In genomic region chr5:33220350-33221044, GRCm38 (mm10) we compare ENCODE assay signal across 9 mouse cellular contexts. TPM values are rescaled to one million over a fixed set of nuclear protein-coding genes. Genes with fewer than 3 reads are reported as not detected.
DNase-seq lines count a peak whose midpoint lies in the region; ATAC-seq and TF ChIP-seq lines count a peak whose summit lies in the region.
"Had no signal": no experiment of that assay in that cellular context is flagged by ENCODE, and none has a peak within 500 bp of the region (broad histone marks: within the 10 kb centered on the region; RNA-seq: fewer than 3 reads in every experiment).

No protein-coding gene starts in this region.

- no peaks in the 10 kb centered on the region for H3K27me3 ChIP-seq in midbrain, postnatal 0 days (ENCODE audit: insufficient read depth, low read length)
- no peaks in the 10 kb centered on the region for H3K27me3 ChIP-seq in midbrain, embryonic 15.5 days (replicated peaks)
- no peaks in the 10 kb centered on the region for H3K27me3 ChIP-seq in forebrain, embryonic 14.5 days (replicated peaks; ENCODE audit: control insufficient read depth, insufficient read depth, low read length)

- no peak overlapping the region for H3K9ac ChIP-seq in midbrain, postnatal 0 days (replicated peaks; ENCODE audit: low read length, poor library complexity, severe bottlenecking)
- H3K9ac ChIP-seq in midbrain, embryonic 15.5 days = no peak overlapping the region
- H3K9ac ChIP-seq in forebrain, embryonic 14.5 days (ENCODE audit: low read length) = no peak overlapping the region

- no peak for TF ChIP-seq CTCF in gastrocnemius, adult 2 months (IDR thresholded peaks at IDR 0.05)
- TF ChIP-seq CTCF in midbrain, postnatal 0 days (IDR thresholded peaks at IDR 0.05) = no peak

- H3K4me2 ChIP-seq in midbrain, postnatal 0 days (ENCODE audit: low read depth, low read length, poor library complexity, severe bottlenecking) = no peak overlapping the region
- no peak overlapping the region for H3K4me2 ChIP-seq in midbrain, embryonic 15.5 days
- H3K4me2 ChIP-seq in forebrain, embryonic 14.5 days (ENCODE audit: low read length) = no peak overlapping the region

- peak; percentile 78 for DNase-seq in gastrocnemius, adult 2 months
- no peak for DNase-seq in gastrocnemius, postnatal 36 days
- DNase-seq in midbrain, postnatal 0 days (ENCODE audit: low spot score) = peak; percentile 77
- peak; percentile 54 to 64 for DNase-seq in left cerebral cortex, postnatal 36 days (ENCODE audit: low spot score in 2 of 2)
- DNase-seq in telencephalon, adult 2 months (ENCODE audit: low read depth, low spot score) = peak; percentile 74
- DNase-seq in forebrain, embryonic 14.5 days (ENCODE audit: low spot score) = no peak

- no peaks in the 10 kb centered on the region for H3K36me3 ChIP-seq in midbrain, postnatal 0 days (ENCODE audit: insufficient read depth, low read length)
- H3K36me3 ChIP-seq in midbrain, embryonic 15.5 days (replicated peaks) = no peaks in the 10 kb centered on the region
- no peaks in the 10 kb centered on the region for H3K36me3 ChIP-seq in forebrain, embryonic 14.5 days (ENCODE audit: control insufficient read depth, insufficient read depth, low read length)

- no peaks in the 10 kb centered on the region for H3K4me1 ChIP-seq in midbrain, postnatal 0 days (ENCODE audit: insufficient read depth, low read length)
- no peaks in the 10 kb centered on the region for H3K4me1 ChIP-seq in midbrain, embryonic 15.5 days
- H3K4me1 ChIP-seq in forebrain, embryonic 14.5 days (ENCODE audit: control insufficient read depth, insufficient read depth, low read length) = no peaks in the 10 kb centered on the region

- no peak for ATAC-seq in midbrain, postnatal 0 days (ENCODE audit: low FRiP score)
- no peak for ATAC-seq in midbrain, embryonic 15.5 days (replicated peaks)
- no peak for ATAC-seq in CD4-positive, CD25-positive, alpha-beta regulatory T cell, adult 4 months
- no peak for ATAC-seq in forebrain, embryonic 14.5 days
- ATAC-seq: inflammation-experienced regulatory T-cells, adult 6 months had no signal

- peak overlapping the region; percentile 84 for H3K27ac ChIP-seq in gastrocnemius, adult 2 months
- H3K27ac ChIP-seq in midbrain, postnatal 0 days (ENCODE audit: low read depth, low read length) = no peak overlapping the region
- H3K27ac ChIP-seq in midbrain, embryonic 15.5 days = no peak overlapping the region
- H3K27ac ChIP-seq in forebrain, embryonic 14.5 days (ENCODE audit: low read depth, low read length) = no peak overlapping the region

- intact Hi-C loops in gastrocnemius, adult 2 months (cut with DNase I) = loop anchor here (5.0 kb wide), 1 partner anchor 47 kb away; no protein-coding TSS in a partner anchor
- intact Hi-C loops in gastrocnemius, postnatal 36 days (cut with DNase I) = no loop called here
- intact Hi-C loops in left cerebral cortex, postnatal 36 days (cut with DNase I) = no loop called here

- no peaks in the 10 kb centered on the region for H3K9me3 ChIP-seq in midbrain, postnatal 0 days (ENCODE audit: low read length)
- H3K9me3 ChIP-seq in midbrain, embryonic 15.5 days = no peaks in the 10 kb centered on the region
- H3K9me3 ChIP-seq in forebrain, embryonic 14.5 days (replicated peaks; ENCODE audit: control insufficient read depth, low read length) = no peaks in the 10 kb centered on the region

- H3K4me3 ChIP-seq in gastrocnemius, adult 2 months = peak overlapping the region; percentile 46
- no peak overlapping the region for H3K4me3 ChIP-seq in midbrain, postnatal 0 days (ENCODE audit: low read depth, low read length)
- H3K4me3 ChIP-seq in midbrain, embryonic 15.5 days = no peak overlapping the region
- H3K4me3 ChIP-seq in forebrain, embryonic 14.5 days (ENCODE audit: low read depth, low read length) = no peak overlapping the region

- 76% methylated on average over 10 of the region's 10 CpGs for WGBS in midbrain, postnatal 0 days
- 78% methylated on average over 10 of the region's 10 CpGs for WGBS in midbrain, embryonic 15.5 days
- WGBS in forebrain, embryonic 14.5 days = 80% methylated on average over 10 of the region's 10 CpGs

RNA-seq across cellular contexts. Expression of gene Spon2, which starts 2.2 kb away (rescaled TPM):
- 1 to 10 TPM; 1.4 to 5.4 TPM for total RNA-seq in gastrocnemius, adult 2 months (2021)
- total RNA-seq in gastrocnemius, postnatal 36 days (2021) = 1 to 10 TPM; 1.2 to 2.0 TPM
- 4.4 and 5.1 TPM in 2 replicates for total RNA-seq in midbrain, postnatal 0 days (2014; rRNA removed)
- polyA plus RNA-seq in midbrain, postnatal 0 days (2015; fragmentation: Nextera tagmentation; extraction: Ambion mirVana) = 2.3 and 2.7 TPM in 2 replicates
- 4.1 and 5.2 TPM in 2 replicates for polyA plus RNA-seq in midbrain, embryonic 15.5 days (2015; fragmentation: Nextera tagmentation; extraction: Ambion mirVana)
- total RNA-seq in left cerebral cortex, postnatal 36 days (2021) = under 1 TPM in 1 of 2 experiments, not detected in 1; 0.18 TPM
- polyA plus RNA-seq in CD4-positive, CD25-positive, alpha-beta regulatory T cell, adult 4 months (2017; shearing (Covaris generic)) = not detected
- polyA plus RNA-seq in forebrain, embryonic 14.5 days (2014; fragmentation: Nextera tagmentation; extraction: Ambion mirVana) = 2.4 TPM in 2 replicates
- polyA plus RNA-seq: inflammation-experienced regulatory T-cells, adult 6 months had no signal

RNA-seq across cellular contexts. Expression of gene Ctbp1, which starts 54.3 kb away (rescaled TPM):
- 100 to 1,000 TPM; 223 to 241 TPM for total RNA-seq in gastrocnemius, adult 2 months (2021)
- 100 to 1,000 TPM; 202 to 219 TPM for total RNA-seq in gastrocnemius, postnatal 36 days (2021)
- total RNA-seq in midbrain, postnatal 0 days (2014; rRNA removed) = 415 and 418 TPM in 2 replicates
- 364 and 377 TPM in 2 replicates for polyA plus RNA-seq in midbrain, postnatal 0 days (2015; fragmentation: Nextera tagmentation; extraction: Ambion mirVana)
- polyA plus RNA-seq in midbrain, embryonic 15.5 days (2015; fragmentation: Nextera tagmentation; extraction: Ambion mirVana) = 545 and 591 TPM in 2 replicates
- total RNA-seq in left cerebral cortex, postnatal 36 days (2021) = 100 to 1,000 TPM; 298 to 335 TPM
- 10 to 100 TPM; 13.8 to 30.4 TPM for polyA plus RNA-seq in CD4-positive, CD25-positive, alpha-beta regulatory T cell, adult 4 months (2017; shearing (Covaris generic))
- polyA plus RNA-seq in forebrain, embryonic 14.5 days (2014; fragmentation: Nextera tagmentation; extraction: Ambion mirVana) = 497 and 526 TPM in 2 replicates

Comparison
In these comparisons a context has a peak if more than half of its experiments do, and no peak if none do; other contexts are left out.
1. DNase-seq: peak in gastrocnemius, adult 2 months (single experiment), midbrain, postnatal 0 days (single experiment), left cerebral cortex, postnatal 36 days (2 of 2) and telencephalon, adult 2 months (single experiment); none in gastrocnemius, postnatal 36 days (0 of 2) and forebrain, embryonic 14.5 days (single experiment).